Mouse (Mus musculus): ENCODE measurements around the gene Zcchc14. TPM values are rescaled to one million over a fixed set of nuclear protein-coding genes. Genes with fewer than 3 reads are reported as not detected.

The Zcchc14 gene
- polyA plus RNA-seq, 1 experiment from 2014 or later: 27.6 TPM

- Histone ChIP-seq H3K36me3 (no peaks in the 10 kb centered on the region), H3K4me3 (replicated peaks) (no peak overlapping the region), H3K4me2 (replicated peaks) (no peak overlapping the region), H3K9me3 (no peaks in the 10 kb centered on the region), H3K27ac (no peak overlapping the region), H3K4me1 (replicated peaks) (peaks cover 12% of the 10 kb centered on the region), H3K9ac (replicated peaks) (no peak overlapping the region), H3K27me3 (no peaks in the 10 kb centered on the region; the same call in 1 of the 2 replicates)
- ATAC-seq: no peak
- 92% methylated on average over 18 of the region's 18 CpGs for WGBS
Observed at GRCm38 (mm10) chr8:121661631-121662357, 9.1 kb upstream of the Zcchc14 start.

DNA sequence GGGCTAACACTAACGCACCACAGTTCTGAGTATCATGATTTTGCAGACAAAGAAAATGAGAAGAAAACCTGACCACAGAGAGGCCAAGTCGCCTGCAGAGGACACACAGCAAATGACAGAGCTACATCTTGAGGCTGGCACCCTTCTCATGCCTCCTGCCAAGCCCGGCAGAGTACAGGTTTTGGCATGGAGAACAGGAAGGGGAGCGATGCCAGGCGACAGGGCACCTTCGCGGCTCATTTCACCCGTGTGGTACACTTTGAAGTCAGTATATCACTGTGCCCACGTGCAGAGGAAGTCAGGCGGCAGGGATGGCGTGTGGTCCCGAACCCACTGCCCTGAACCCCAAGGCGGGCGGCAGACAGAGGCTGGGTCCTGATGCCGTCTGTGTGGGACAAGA, 7.9 kb upstream of the Zcchc14 start:
- H3K27me3 ChIP-seq: no peaks in the 10 kb centered on the region; the same call in 1 of the 2 replicates
- WGBS: 76% methylated on average over 15 of the region's 15 CpGs
- no peak overlapping the region for H3K4me3 ChIP-seq (replicated peaks)
- no peaks in the 10 kb centered on the region for H3K9me3 ChIP-seq
- H3K4me2 ChIP-seq (replicated peaks): no peak overlapping the region
- peaks cover 10% of the 10 kb centered on the region for H3K4me1 ChIP-seq (replicated peaks)
- no peak overlapping the region for H3K27ac ChIP-seq
- no peak for ATAC-seq
- H3K9ac ChIP-seq (replicated peaks): no peak overlapping the region
- no peaks in the 10 kb centered on the region for H3K36me3 ChIP-seq

- Histone ChIP-seq H3K9ac (replicated peaks) (peak overlapping the region; percentile 94; the same call in 1 of the 2 replicates), H3K36me3 (no peaks in the 10 kb centered on the region), H3K4me3 (replicated peaks) (no peak overlapping the region), H3K9me3 (no peaks in the 10 kb centered on the region), H3K27ac (no peak overlapping the region), H3K27me3 (no peaks in the 10 kb centered on the region), H3K4me2 (replicated peaks) (0 out of 2 replicates have a peak overlapping the region, but pooled peaks have one; percentile 3), H3K4me1 (replicated peaks) (peaks cover 35% of the 10 kb centered on the region)
- no peak for ATAC-seq
- 77% methylated on average over 14 of the region's 14 CpGs for WGBS
Observed at GRCm38 (mm10) chr8:121654966-121655494, 2.3 kb upstream of the Zcchc14 start.

GRCm38 (mm10) chr8:121654131-121654530, 1.4 kb upstream of the Zcchc14 start:
- no peaks in the 10 kb centered on the region for H3K9me3 ChIP-seq
- H3K36me3 ChIP-seq: no peaks in the 10 kb centered on the region
- peak overlapping the region; percentile 94 for H3K9ac ChIP-seq (replicated peaks)
- peak overlapping the region; percentile 99 for H3K27ac ChIP-seq
- 78% methylated on average over 4 of the region's 4 CpGs for WGBS
- H3K4me2 ChIP-seq (replicated peaks): peak overlapping the region; percentile 91
- no peaks in the 10 kb centered on the region for H3K27me3 ChIP-seq
- H3K4me3 ChIP-seq (replicated peaks): peak overlapping the region; percentile 82
- ATAC-seq: no peak
- peaks cover 44% of the 10 kb centered on the region for H3K4me1 ChIP-seq (replicated peaks)

GRCm38 (mm10) chr8:121653340-121654019, 779 bp upstream of the Zcchc14 start:
- peaks cover 50% of the 10 kb centered on the region for H3K4me1 ChIP-seq (replicated peaks)
- ATAC-seq: peak; percentile 3; the same call in 1 of the 2 replicates
- WGBS: 2% methylated on average over 31 of the region's 31 CpGs
- peak overlapping the region; percentile 94 for H3K9ac ChIP-seq (replicated peaks)
- peaks cover 3% of the 10 kb centered on the region; the same call in 1 of the 2 replicates for H3K36me3 ChIP-seq
- H3K4me3 ChIP-seq (replicated peaks): peak overlapping the region; percentile 82
- H3K27me3 ChIP-seq: no peaks in the 10 kb centered on the region
- H3K27ac ChIP-seq: peak overlapping the region; percentile 99
- H3K9me3 ChIP-seq: no peaks in the 10 kb centered on the region
- peak overlapping the region; percentile 91 for H3K4me2 ChIP-seq (replicated peaks)

DNA sequence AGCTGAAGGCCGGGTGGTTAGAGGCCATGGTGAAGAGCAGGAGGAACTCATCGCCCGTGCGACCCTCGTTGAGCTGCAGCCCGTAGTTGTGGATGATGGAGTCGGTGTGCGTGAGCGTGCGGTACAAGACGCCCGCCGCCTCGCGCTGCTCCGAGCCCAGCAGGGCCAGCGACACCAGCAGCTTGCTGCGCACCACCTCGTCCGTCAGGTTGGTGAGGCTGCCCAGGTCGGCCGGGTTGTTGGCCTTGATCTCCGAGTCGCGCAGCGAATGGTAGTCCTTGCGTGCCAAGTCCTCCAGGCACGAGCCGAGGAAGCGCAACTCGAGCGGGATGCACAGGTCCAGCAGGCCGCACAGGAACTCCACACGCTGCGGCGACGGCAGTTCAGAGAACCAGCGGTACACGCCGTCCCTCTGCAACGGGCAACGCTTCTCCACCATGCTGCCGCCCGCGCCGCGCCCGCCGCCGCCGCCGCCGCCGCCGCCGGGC, 783 bp downstream of the Zcchc14 start:
- peak overlapping the region; percentile 97 for H3K4me3 ChIP-seq (replicated peaks)
- peak overlapping the region; percentile 69 for H3K27ac ChIP-seq
- peak overlapping the region; percentile 95 for H3K9ac ChIP-seq (replicated peaks)
- whole genome bisulfite sequencing: under 1% methylated on average over 54 of the region's 56 CpGs
- H3K27me3 ChIP-seq: no peaks in the 10 kb centered on the region
- peak overlapping the region; percentile 94 for H3K4me2 ChIP-seq (replicated peaks)
- no peak for ATAC-seq
- peaks cover 66% of the 10 kb centered on the region for H3K4me1 ChIP-seq (replicated peaks)
- H3K36me3 ChIP-seq: peaks cover 3% of the 10 kb centered on the region; the same call in 1 of the 2 replicates
- H3K9me3 ChIP-seq: no peaks in the 10 kb centered on the region

DNA sequence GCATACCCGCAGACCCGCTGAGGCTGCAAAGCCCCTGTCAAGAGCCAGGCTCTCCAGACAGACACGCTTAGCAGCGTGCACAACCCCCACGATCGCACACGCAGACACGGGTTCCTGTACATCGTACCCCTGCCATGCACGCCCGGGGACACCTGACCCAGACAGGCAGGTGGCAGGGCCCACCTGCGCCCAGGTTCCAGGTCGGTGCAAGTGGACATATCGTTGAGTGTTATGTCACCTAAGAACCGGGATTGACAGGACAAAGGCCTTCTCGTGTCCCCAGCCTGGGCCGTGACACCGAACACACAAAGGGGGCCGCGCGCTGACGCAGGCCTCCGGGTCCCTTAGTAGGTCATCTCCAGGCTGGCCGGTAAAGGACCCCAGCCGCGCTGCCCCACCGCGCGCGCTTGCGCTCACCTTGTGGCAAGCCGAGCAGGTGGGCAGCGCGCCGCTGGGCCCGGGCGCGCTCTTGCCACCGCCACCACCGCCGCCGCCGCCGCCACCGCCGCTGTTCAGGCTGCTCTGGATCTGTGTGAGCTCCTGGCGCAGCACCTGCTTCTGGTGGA, 1.3 kb downstream of the Zcchc14 start:
- Histone ChIP-seq H3K4me3 (replicated peaks) (peak overlapping the region; percentile 97), H3K4me2 (replicated peaks) (peak overlapping the region; percentile 94), H3K9ac (replicated peaks) (peak overlapping the region; percentile 95), H3K36me3 (peaks cover 3% of the 10 kb centered on the region; the same call in 1 of the 2 replicates), H3K27me3 (no peaks in the 10 kb centered on the region), H3K4me1 (replicated peaks) (peaks cover 71% of the 10 kb centered on the region), H3K27ac (peak overlapping the region; percentile 69), H3K9me3 (no peaks in the 10 kb centered on the region)
- no peak for ATAC-seq
- WGBS: 8% methylated on average over 46 of the region's 47 CpGs

- Histone ChIP-seq H3K27ac (0 out of 2 replicates have a peak overlapping the region, but pooled peaks have one; percentile 69), H3K27me3 (no peaks in the 10 kb centered on the region)
Observed at GRCm38 (mm10) chr8:121650389-121651307, 2.1 kb downstream of the Zcchc14 start.

GRCm38 (mm10) chr8:121649904-121650303, 2.8 kb downstream of the Zcchc14 start:
- Histone ChIP-seq H3K9me3 (no peaks in the 10 kb centered on the region), H3K4me3 (replicated peaks) (peak overlapping the region; percentile 97), H3K4me1 (replicated peaks) (peaks cover 80% of the 10 kb centered on the region), H3K9ac (replicated peaks) (peak overlapping the region; percentile 95), H3K36me3 (peaks cover 3% of the 10 kb centered on the region; the same call in 1 of the 2 replicates), H3K4me2 (replicated peaks) (peak overlapping the region; percentile 94), H3K27me3 (no peaks in the 10 kb centered on the region), H3K27ac (no peak overlapping the region)
- no peak for ATAC-seq
- WGBS: 25% methylated on average over 10 of the region's 10 CpGs

More at GRCm38 (mm10) chr8:121650389-121651307, 2.1 kb downstream of the Zcchc14 start:
- Histone ChIP-seq H3K9me3 (no peaks in the 10 kb centered on the region), H3K4me3 (replicated peaks) (peak overlapping the region; percentile 97), H3K36me3 (peaks cover 3% of the 10 kb centered on the region; the same call in 1 of the 2 replicates), H3K9ac (replicated peaks) (peak overlapping the region; percentile 95), H3K4me1 (replicated peaks) (peaks cover 79% of the 10 kb centered on the region), H3K4me2 (replicated peaks) (peak overlapping the region; percentile 94)
- 60% methylated on average over 20 of the region's 20 CpGs for whole genome bisulfite sequencing
- no peak for ATAC-seq

DNA sequence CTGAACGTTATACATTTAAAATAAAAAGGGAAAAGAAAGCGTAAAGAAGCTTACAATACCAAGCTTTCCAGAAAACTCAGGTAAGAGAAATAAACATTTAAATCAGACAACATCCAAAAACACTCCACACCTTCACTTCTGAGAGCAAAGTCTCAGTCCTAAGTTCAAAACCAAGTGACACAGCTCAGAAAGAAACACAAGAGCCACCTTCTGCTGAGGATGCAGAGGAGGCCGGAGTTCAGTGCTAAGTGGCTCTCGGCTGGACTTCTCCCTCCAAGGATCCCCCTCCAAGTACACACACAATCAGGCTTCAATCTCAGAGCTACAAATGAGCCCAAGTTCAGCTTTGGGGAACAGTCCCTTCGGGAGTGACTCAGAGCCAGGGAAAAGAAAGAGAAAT, 3.3 kb downstream of the Zcchc14 start:
- peaks cover 80% of the 10 kb centered on the region for H3K4me1 ChIP-seq (replicated peaks)
- no peak for ATAC-seq
- no peaks in the 10 kb centered on the region for H3K27me3 ChIP-seq
- H3K4me3 ChIP-seq (replicated peaks): peak overlapping the region; percentile 97
- H3K36me3 ChIP-seq: peaks cover 3% of the 10 kb centered on the region; the same call in 1 of the 2 replicates
- H3K4me2 ChIP-seq (replicated peaks): peak overlapping the region; percentile 94
- no peaks in the 10 kb centered on the region for H3K9me3 ChIP-seq
- 75% methylated on average over 5 of the region's 5 CpGs for WGBS
- H3K27ac ChIP-seq: no peak overlapping the region
- peak overlapping the region; percentile 95 for H3K9ac ChIP-seq (replicated peaks)

DNA sequence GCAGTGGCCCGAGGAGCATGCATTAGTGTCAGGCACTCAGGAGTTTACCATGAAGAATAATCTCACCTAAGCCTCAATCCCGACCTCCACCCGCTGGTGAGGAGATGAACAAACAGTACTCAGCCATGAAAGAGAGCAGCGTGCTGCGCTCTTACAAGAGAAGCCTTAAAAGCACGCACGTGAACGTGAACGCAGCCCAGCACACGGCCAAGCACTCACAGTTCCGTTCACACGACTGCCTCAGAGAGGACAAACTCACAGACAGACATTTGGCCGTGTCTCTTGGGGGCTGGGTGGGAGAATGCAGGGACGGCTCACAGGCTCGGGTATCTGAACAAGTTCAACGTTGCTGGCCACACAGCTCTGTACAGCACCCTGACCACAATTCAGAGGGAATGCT, 4.2 kb downstream of the Zcchc14 start:
- Histone ChIP-seq H3K9me3 (no peaks in the 10 kb centered on the region), H3K4me2 (replicated peaks) (peak overlapping the region; percentile 94), H3K27ac (no peak overlapping the region), H3K27me3 (no peaks in the 10 kb centered on the region), H3K4me3 (replicated peaks) (peak overlapping the region; percentile 97), H3K9ac (replicated peaks) (peak overlapping the region; percentile 59), H3K4me1 (replicated peaks) (peaks cover 81% of the 10 kb centered on the region), H3K36me3 (peaks cover 3% of the 10 kb centered on the region; the same call in 1 of the 2 replicates)
- no peak for ATAC-seq
- WGBS: 61% methylated on average over 16 of the region's 16 CpGs

Measured in midbrain, embryonic 13.5 days (tissue).